Mouse (Mus musculus): ENCODE results near the gene Itgae. TPM values are rescaled to one million over a fixed set of nuclear protein-coding genes. Genes with fewer than 3 reads are reported as not detected.

Itgae gene
- polyA plus RNA-seq, 1 experiment from 2014 or later = 0.44 TPM

DNA sequence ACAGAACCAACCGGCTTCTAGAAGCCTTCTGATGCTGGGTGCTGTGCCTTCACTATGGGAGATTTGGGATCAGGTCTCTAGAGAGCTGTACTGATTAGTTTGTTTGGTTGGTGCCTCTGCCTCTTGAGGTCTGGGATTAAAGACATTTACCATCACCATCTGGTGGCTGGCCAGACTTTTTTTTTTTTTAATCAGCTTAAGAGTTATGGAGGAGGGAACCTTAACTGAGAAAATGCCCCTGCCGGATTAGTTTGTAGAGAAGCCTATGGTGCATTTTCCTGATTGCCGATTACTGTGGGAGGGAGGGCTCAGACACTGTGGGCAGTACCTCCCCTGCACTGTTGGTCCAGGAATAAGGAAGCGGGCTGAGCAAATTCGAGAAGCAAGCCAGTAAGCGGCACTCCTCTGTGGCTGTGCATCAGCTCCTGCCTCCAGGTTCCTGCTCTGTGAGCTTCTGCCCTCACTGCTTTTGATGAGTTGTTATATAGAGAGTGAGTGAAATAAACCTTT lies 13.1 kb upstream of the Itgae start:
- peaks cover 97% of the 10 kb centered on the region for H3K36me3 ChIP-seq

GRCm38 (mm10) chr11:73078615-73079014 lies 11.8 kb upstream of the Itgae start:
- Histone ChIP-seq H3K4me3 (no peak overlapping the region), H3K9me3 (no peaks in the 10 kb centered on the region), H3K27me3 (ENCODE audit: insufficient read depth, poor library complexity, severe bottlenecking) (no peaks in the 10 kb centered on the region), H3K27ac (no peak overlapping the region), H3K36me3 (peaks cover 90% of the 10 kb centered on the region), H3K4me1 (no peaks in the 10 kb centered on the region)
- no peak for DNase-seq (ENCODE audit: low spot score)
- WGBS = 91% methylated on average over 8 of the region's 8 CpGs

More for the DNA sequence above, 13.1 kb upstream of the Itgae start:
- no peak for DNase-seq (ENCODE audit: low spot score)
- H3K4me3 ChIP-seq = no peak overlapping the region
- 86% methylated on average over 6 of the region's 6 CpGs for WGBS
- no peaks in the 10 kb centered on the region for H3K4me1 ChIP-seq
- H3K27ac ChIP-seq = no peak overlapping the region
- H3K9me3 ChIP-seq = no peaks in the 10 kb centered on the region
- H3K27me3 ChIP-seq (ENCODE audit: insufficient read depth, poor library complexity, severe bottlenecking) = no peaks in the 10 kb centered on the region

DNA sequence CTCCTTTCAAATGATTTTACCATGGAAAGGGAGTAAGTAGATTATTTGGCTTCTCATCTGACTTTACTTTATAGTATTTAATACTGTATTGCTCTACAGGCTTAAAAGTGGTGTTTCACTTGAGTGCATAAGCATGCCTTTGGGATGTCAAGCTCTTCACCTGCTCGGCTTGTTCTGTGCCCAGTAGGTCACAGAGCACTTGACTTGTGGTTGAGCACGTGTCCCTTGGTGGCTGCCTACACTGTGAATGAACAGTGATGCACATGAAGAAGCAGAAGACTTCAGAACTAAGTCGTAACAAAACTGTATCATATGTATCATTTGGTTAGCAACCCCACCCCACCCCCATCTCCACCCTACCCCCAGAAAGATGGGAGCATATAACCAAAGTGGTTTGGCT lies 10.1 kb upstream of the Itgae start:
- Histone ChIP-seq H3K27me3 (ENCODE audit: insufficient read depth, poor library complexity, severe bottlenecking) (no peaks in the 10 kb centered on the region), H3K36me3 (peaks cover 78% of the 10 kb centered on the region), H3K4me3 (no peak overlapping the region), H3K9me3 (no peaks in the 10 kb centered on the region), H3K4me1 (no peaks in the 10 kb centered on the region; the same call in 1 of the 2 replicates), H3K27ac (no peak overlapping the region)
- WGBS = 90% methylated on average over 3 of the region's 3 CpGs
- no peak for DNase-seq (ENCODE audit: low spot score)

- no peak for DNase-seq (ENCODE audit: low spot score)
- 71% methylated on average over 6 of the region's 6 CpGs for WGBS
- H3K27ac ChIP-seq = 0 out of 2 replicates have a peak overlapping the region, but pooled peaks have one; percentile 6
Measured at GRCm38 (mm10) chr11:73084303-73084702, 6.1 kb upstream of the Itgae start.

DNA sequence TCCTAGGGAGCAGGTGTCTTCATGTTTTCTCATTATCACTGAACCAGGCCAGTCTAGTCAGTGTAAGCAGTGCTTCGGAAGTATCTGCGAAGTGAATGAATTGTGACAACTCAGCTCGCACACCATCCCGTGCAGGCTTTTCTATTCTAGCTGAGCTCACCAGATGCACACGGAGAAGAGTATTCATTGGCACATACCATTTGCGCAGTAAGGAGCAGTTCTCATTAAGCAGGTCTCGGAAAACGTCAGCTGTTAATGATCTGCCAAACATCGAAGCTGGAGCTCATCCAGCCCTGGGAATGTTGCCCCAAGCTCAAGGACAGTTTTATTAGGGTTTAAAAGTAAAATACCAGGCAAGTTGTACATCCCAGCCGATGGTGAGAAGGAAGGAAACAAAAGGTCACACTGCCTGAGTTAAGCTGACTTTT lies 5.6 kb upstream of the Itgae start:
- no peak overlapping the region for H3K4me3 ChIP-seq
- peaks cover 27% of the 10 kb centered on the region for H3K4me1 ChIP-seq
- H3K27me3 ChIP-seq (ENCODE audit: insufficient read depth, poor library complexity, severe bottlenecking) = no peaks in the 10 kb centered on the region
- peaks cover 35% of the 10 kb centered on the region for H3K36me3 ChIP-seq
- DNase-seq (ENCODE audit: low spot score) = no peak
- no peaks in the 10 kb centered on the region for H3K9me3 ChIP-seq
- WGBS = 80% methylated on average over 10 of the region's 10 CpGs
- peak overlapping the region; percentile 39; the same call in 1 of the 2 replicates for H3K27ac ChIP-seq

More at GRCm38 (mm10) chr11:73084303-73084702, 6.1 kb upstream of the Itgae start:
- no peaks in the 10 kb centered on the region for H3K27me3 ChIP-seq (ENCODE audit: insufficient read depth, poor library complexity, severe bottlenecking)
- peaks cover 40% of the 10 kb centered on the region for H3K36me3 ChIP-seq
- H3K4me3 ChIP-seq = no peak overlapping the region
- peaks cover 27% of the 10 kb centered on the region for H3K4me1 ChIP-seq
- no peaks in the 10 kb centered on the region for H3K9me3 ChIP-seq

GRCm38 (mm10) chr11:73085391-73085790 lies 5.0 kb upstream of the Itgae start:
- Histone ChIP-seq H3K27me3 (ENCODE audit: insufficient read depth, poor library complexity, severe bottlenecking) (no peaks in the 10 kb centered on the region), H3K4me3 (no peak overlapping the region), H3K4me1 (peaks cover 27% of the 10 kb centered on the region), H3K9me3 (no peaks in the 10 kb centered on the region), H3K36me3 (peaks cover 30% of the 10 kb centered on the region), H3K27ac (peak overlapping the region; percentile 39; the same call in 1 of the 2 replicates)
- no peak for DNase-seq (ENCODE audit: low spot score)
- WGBS = 55% methylated on average over 7 of the region's 7 CpGs

GRCm38 (mm10) chr11:73087700-73088480 lies 2.5 kb upstream of the Itgae start:
- 62% methylated on average over 6 of the region's 6 CpGs for WGBS
- no peaks in the 10 kb centered on the region for H3K27me3 ChIP-seq (ENCODE audit: insufficient read depth, poor library complexity, severe bottlenecking)
- H3K36me3 ChIP-seq = peaks cover 7% of the 10 kb centered on the region
- H3K4me3 ChIP-seq = no peak overlapping the region
- no peak for DNase-seq (ENCODE audit: low spot score)
- no peaks in the 10 kb centered on the region for H3K9me3 ChIP-seq
- peak overlapping the region; percentile 60; the same call in 1 of the 2 replicates for H3K27ac ChIP-seq
- peaks cover 27% of the 10 kb centered on the region for H3K4me1 ChIP-seq

GRCm38 (mm10) chr11:73090826-73091225 lies 443 bp downstream of the Itgae start:
- H3K4me1 ChIP-seq = peaks cover 27% of the 10 kb centered on the region
- H3K27me3 ChIP-seq (ENCODE audit: insufficient read depth, poor library complexity, severe bottlenecking) = no peaks in the 10 kb centered on the region
- peak; percentile 65 for DNase-seq (ENCODE audit: low spot score)
- H3K36me3 ChIP-seq = no peaks in the 10 kb centered on the region
- H3K4me3 ChIP-seq = no peak overlapping the region
- H3K9me3 ChIP-seq = no peaks in the 10 kb centered on the region
- H3K27ac ChIP-seq = no peak overlapping the region
- WGBS = 77% methylated on average over 2 of the region's 2 CpGs

GRCm38 (mm10) chr11:73092057-73092456 lies 1.7 kb downstream of the Itgae start:
- 75% methylated on average over 4 of the region's 4 CpGs for WGBS
- Histone ChIP-seq H3K27ac (no peak overlapping the region), H3K9me3 (no peaks in the 10 kb centered on the region), H3K4me1 (peaks cover 18% of the 10 kb centered on the region), H3K4me3 (no peak overlapping the region), H3K27me3 (ENCODE audit: insufficient read depth, poor library complexity, severe bottlenecking) (no peaks in the 10 kb centered on the region), H3K36me3 (no peaks in the 10 kb centered on the region)
- peak; percentile 68 for DNase-seq (ENCODE audit: low spot score)

DNA sequence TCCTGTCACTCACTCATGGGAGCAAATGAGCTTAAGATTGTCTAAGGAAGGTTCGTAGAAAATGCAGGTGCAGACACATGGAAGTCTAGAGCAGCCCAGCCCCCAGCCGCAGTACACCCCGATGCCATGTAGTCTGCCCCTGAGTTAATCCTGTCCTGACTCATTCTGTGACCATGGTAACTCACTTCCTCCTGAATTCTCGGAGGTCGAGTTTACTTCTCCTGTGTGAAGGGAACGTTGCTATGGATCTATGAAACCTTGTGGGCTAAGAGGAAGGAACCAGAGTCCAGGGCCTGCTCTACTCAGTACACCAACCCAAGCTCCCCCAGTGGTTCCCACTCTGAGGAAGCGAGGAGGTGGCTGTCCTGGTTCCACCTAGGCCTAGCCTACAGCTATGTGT lies 2.5 kb downstream of the Itgae start:
- Histone ChIP-seq H3K27ac (no peak overlapping the region), H3K4me3 (no peak overlapping the region), H3K36me3 (no peaks in the 10 kb centered on the region), H3K9me3 (no peaks in the 10 kb centered on the region), H3K27me3 (ENCODE audit: insufficient read depth, poor library complexity, severe bottlenecking) (no peaks in the 10 kb centered on the region), H3K4me1 (peaks cover 10% of the 10 kb centered on the region)
- 74% methylated on average over 7 of the region's 7 CpGs for WGBS
- no peak for DNase-seq (ENCODE audit: low spot score)

DNA sequence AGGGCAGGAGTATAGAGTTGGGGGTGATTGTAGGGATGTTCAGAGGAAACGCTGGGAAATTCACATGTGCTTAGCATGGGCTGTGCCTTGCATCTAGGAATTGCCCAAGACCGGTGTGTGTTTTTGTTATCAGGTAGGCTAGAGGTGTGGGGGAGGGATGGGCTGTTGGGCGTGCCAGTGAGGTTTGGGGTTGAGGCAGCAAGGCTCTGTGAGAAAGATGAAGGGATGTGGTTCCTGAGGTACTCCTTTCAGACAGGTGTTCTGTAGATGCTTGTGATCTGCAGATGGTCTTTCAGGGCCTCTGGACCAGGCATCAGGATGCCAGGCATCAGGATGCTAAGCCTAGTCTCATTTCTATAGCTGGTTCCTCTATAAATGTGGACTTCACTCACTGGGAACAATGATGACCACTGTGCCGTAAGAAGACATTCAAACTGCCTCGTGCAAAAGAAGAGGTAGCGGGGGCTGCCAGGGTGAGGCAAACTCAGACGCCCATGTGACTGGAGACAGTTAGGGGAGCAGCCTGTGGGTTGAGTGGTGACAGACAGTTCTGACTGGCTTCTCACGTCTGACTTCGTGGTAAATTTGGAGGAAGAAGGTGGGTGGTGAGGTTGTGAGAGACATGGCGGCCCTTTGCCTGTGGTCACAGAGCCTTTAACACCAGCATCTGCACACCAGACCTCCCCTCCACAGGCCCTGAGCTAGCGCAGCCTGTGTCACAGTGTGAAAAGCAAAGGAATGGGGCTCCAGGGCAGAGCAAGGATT lies 4.0 kb downstream of the Itgae start:
- DNase-seq (ENCODE audit: low spot score) = peak; percentile 50
- WGBS = 67% methylated on average over 11 of the region's 11 CpGs
- H3K36me3 ChIP-seq = no peaks in the 10 kb centered on the region
- H3K27ac ChIP-seq = no peak overlapping the region
- H3K27me3 ChIP-seq (ENCODE audit: insufficient read depth, poor library complexity, severe bottlenecking) = no peaks in the 10 kb centered on the region
- no peak overlapping the region for H3K4me3 ChIP-seq
- H3K4me1 ChIP-seq = no peaks in the 10 kb centered on the region
- no peaks in the 10 kb centered on the region for H3K9me3 ChIP-seq

DNA sequence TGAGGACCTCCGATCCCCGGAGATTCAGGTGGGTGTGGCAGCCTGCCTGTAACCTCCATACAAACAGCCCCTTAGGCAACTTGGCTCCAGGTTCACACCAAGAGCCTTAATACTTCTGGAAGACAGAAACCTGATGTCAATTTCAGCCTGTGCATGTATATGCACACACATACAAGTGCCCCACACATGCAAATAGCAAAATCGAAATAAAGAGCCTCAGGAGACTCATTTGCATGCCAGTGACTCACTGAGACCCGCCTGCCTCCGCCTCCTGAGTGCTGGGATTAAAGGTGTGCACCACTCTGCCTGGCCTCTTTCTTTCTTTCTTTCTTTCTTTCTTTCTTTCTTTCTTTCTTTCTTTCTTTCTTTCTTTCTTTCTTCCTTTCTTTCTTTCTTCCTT lies 8.5 kb downstream of the Itgae start:
- no peak overlapping the region for H3K27ac ChIP-seq

More for the DNA sequence above, 8.5 kb downstream of the Itgae start:
- DNase-seq (ENCODE audit: low spot score) = no peak
- Histone ChIP-seq H3K4me1 (no peaks in the 10 kb centered on the region), H3K9me3 (no peaks in the 10 kb centered on the region), H3K36me3 (no peaks in the 10 kb centered on the region), H3K4me3 (no peak overlapping the region), H3K27me3 (ENCODE audit: insufficient read depth, poor library complexity, severe bottlenecking) (no peaks in the 10 kb centered on the region)
- WGBS = 70% methylated on average over 5 of the region's 5 CpGs
